Mouse (Mus musculus): ENCODE measurements at regions not wholly inside any gene's neighbourhood (a gene's known extent, or its start where the extent isn't known, plus 50 kb on each side); places are given as distances from the start of the nearest gene placed in this dataset.

GRCm38 (mm10) chr11:117538732-117539131 is 54.6 kb downstream of the Gm11733 start:
- Histone ChIP-seq H3K9me3 (no peaks in the 10 kb centered on the region), H3K4me3 (replicated peaks) (no peak overlapping the region), H3K36me3 (replicated peaks; ENCODE audit: low read length) (no peaks in the 10 kb centered on the region), H3K4me1 (no peaks in the 10 kb centered on the region), H3K27me3 (replicated peaks) (peaks cover 58% of the 10 kb centered on the region)
- no peak for TF ChIP-seq GATA1 (IDR thresholded peaks at IDR 0.05; ENCODE audit: borderline replicate concordance, low read length)
- no peak for TF ChIP-seq FLI1 (IDR thresholded peaks at IDR 0.05; ENCODE audit: low read length)

- Histone ChIP-seq H3K4me1 (no peaks in the 10 kb centered on the region), H3K9me3 (no peaks in the 10 kb centered on the region), H3K4me3 (replicated peaks) (no peak overlapping the region), H3K36me3 (replicated peaks; ENCODE audit: low read length) (no peaks in the 10 kb centered on the region), H3K27me3 (replicated peaks) (peaks cover 50% of the 10 kb centered on the region)
- no peak for TF ChIP-seq FLI1 (IDR thresholded peaks at IDR 0.05; ENCODE audit: low read length)
- no peak for TF ChIP-seq GATA1 (IDR thresholded peaks at IDR 0.05; ENCODE audit: borderline replicate concordance, low read length)
Observed at GRCm38 (mm10) chr11:117540609-117541008, 56.4 kb downstream of the Gm11733 start.

- H3K4me3 ChIP-seq (replicated peaks): no peak overlapping the region
Observed at GRCm38 (mm10) chr11:117541205-117541884, 57.2 kb downstream of the Gm11733 start.

GRCm38 (mm10) chr11:117543191-117543590 is 59.0 kb downstream of the Gm11733 start:
- H3K4me1 ChIP-seq: no peaks in the 10 kb centered on the region
- no peak overlapping the region for H3K4me3 ChIP-seq (replicated peaks)
- no peak for TF ChIP-seq FLI1 (IDR thresholded peaks at IDR 0.05; ENCODE audit: low read length)
- TF ChIP-seq GATA1 (IDR thresholded peaks at IDR 0.05; ENCODE audit: borderline replicate concordance, low read length): no peak
- no peaks in the 10 kb centered on the region for H3K9me3 ChIP-seq
- H3K27me3 ChIP-seq (replicated peaks): peaks cover 44% of the 10 kb centered on the region
- no peaks in the 10 kb centered on the region for H3K36me3 ChIP-seq (replicated peaks; ENCODE audit: low read length)

More at GRCm38 (mm10) chr11:117541205-117541884, 57.2 kb downstream of the Gm11733 start:
- TF ChIP-seq FLI1 (IDR thresholded peaks at IDR 0.05; ENCODE audit: low read length): no peak
- TF ChIP-seq GATA1 (IDR thresholded peaks at IDR 0.05; ENCODE audit: borderline replicate concordance, low read length): no peak
- Histone ChIP-seq H3K27me3 (replicated peaks) (peaks cover 51% of the 10 kb centered on the region), H3K9me3 (no peaks in the 10 kb centered on the region), H3K4me1 (no peaks in the 10 kb centered on the region), H3K36me3 (replicated peaks; ENCODE audit: low read length) (no peaks in the 10 kb centered on the region)

GRCm38 (mm10) chr11:117544507-117544906 is 60.3 kb downstream of the Gm11733 start:
- peaks cover 47% of the 10 kb centered on the region for H3K27me3 ChIP-seq (replicated peaks)
- TF ChIP-seq FLI1 (IDR thresholded peaks at IDR 0.05; ENCODE audit: low read length) (no peak), GATA1 (IDR thresholded peaks at IDR 0.05; ENCODE audit: borderline replicate concordance, low read length) (no peak)

GRCm38 (mm10) chr11:117544926-117545325 is 60.8 kb downstream of the Gm11733 start:
- H3K9me3 ChIP-seq: no peaks in the 10 kb centered on the region
- H3K27me3 ChIP-seq (replicated peaks): peaks cover 47% of the 10 kb centered on the region
- H3K36me3 ChIP-seq (replicated peaks; ENCODE audit: low read length): no peaks in the 10 kb centered on the region
- H3K4me1 ChIP-seq: no peaks in the 10 kb centered on the region
- no peak overlapping the region for H3K4me3 ChIP-seq (replicated peaks)
- TF ChIP-seq FLI1 (IDR thresholded peaks at IDR 0.05; ENCODE audit: low read length): no peak
- TF ChIP-seq GATA1 (IDR thresholded peaks at IDR 0.05; ENCODE audit: borderline replicate concordance, low read length): no peak

More at GRCm38 (mm10) chr11:117544507-117544906, 60.3 kb downstream of the Gm11733 start:
- Histone ChIP-seq H3K4me1 (no peaks in the 10 kb centered on the region), H3K36me3 (replicated peaks; ENCODE audit: low read length) (no peaks in the 10 kb centered on the region), H3K4me3 (replicated peaks) (no peak overlapping the region), H3K9me3 (no peaks in the 10 kb centered on the region)

- Histone ChIP-seq H3K9me3 (no peaks in the 10 kb centered on the region), H3K27me3 (replicated peaks) (peaks cover 39% of the 10 kb centered on the region), H3K4me3 (replicated peaks) (no peak overlapping the region), H3K4me1 (no peaks in the 10 kb centered on the region), H3K36me3 (replicated peaks; ENCODE audit: low read length) (no peaks in the 10 kb centered on the region)
- TF ChIP-seq GATA1 (IDR thresholded peaks at IDR 0.05; ENCODE audit: borderline replicate concordance, low read length): no peak
- TF ChIP-seq FLI1 (IDR thresholded peaks at IDR 0.05; ENCODE audit: low read length): no peak
Observed at GRCm38 (mm10) chr11:117551926-117552325, 67.8 kb downstream of the Gm11733 start.

GRCm38 (mm10) chr11:117552430-117552969 is 68.3 kb downstream of the Gm11733 start:
- no peaks in the 10 kb centered on the region for H3K9me3 ChIP-seq
- H3K4me1 ChIP-seq: no peaks in the 10 kb centered on the region
- no peak overlapping the region for H3K4me3 ChIP-seq (replicated peaks)
- H3K27me3 ChIP-seq (replicated peaks): peaks cover 41% of the 10 kb centered on the region
- no peak for TF ChIP-seq FLI1 (IDR thresholded peaks at IDR 0.05; ENCODE audit: low read length)
- TF ChIP-seq GATA1 (IDR thresholded peaks at IDR 0.05; ENCODE audit: borderline replicate concordance, low read length): no peak
- no peaks in the 10 kb centered on the region for H3K36me3 ChIP-seq (replicated peaks; ENCODE audit: low read length)

GRCm38 (mm10) chr11:117554111-117554510 is 69.9 kb downstream of the Gm11733 start:
- Histone ChIP-seq H3K9me3 (peaks cover 11% of the 10 kb centered on the region), H3K4me1 (no peaks in the 10 kb centered on the region), H3K36me3 (replicated peaks; ENCODE audit: low read length) (no peaks in the 10 kb centered on the region), H3K4me3 (replicated peaks) (no peak overlapping the region), H3K27me3 (replicated peaks) (peaks cover 39% of the 10 kb centered on the region)
- no peak for TF ChIP-seq FLI1 (IDR thresholded peaks at IDR 0.05; ENCODE audit: low read length)
- TF ChIP-seq GATA1 (IDR thresholded peaks at IDR 0.05; ENCODE audit: borderline replicate concordance, low read length): no peak

Data from megakaryocyte, embryonic 14.5 days (primary cell).